Mouse (Mus musculus) erythroblast, embryonic 14.5 days (primary cell): ENCODE results near the gene Gm45785. TPM values are rescaled to one million over a fixed set of nuclear protein-coding genes. Genes with fewer than 3 reads are reported as not detected.

ENCODE experiments used
- H3K27me3 ChIP-seq: 2 replicates; pipeline ENCODE4 v1.6.1; 2012; ENCODE audit warnings: inconsistent platforms; ENCODE audit not compliant: control insufficient read depth
- H3K36me3 ChIP-seq: 2 replicates; pipeline ENCODE4 v1.6.1; 2012; ENCODE audit warnings: mild to moderate bottlenecking, inconsistent platforms; ENCODE audit not compliant: control insufficient read depth
- H3K4me1 ChIP-seq: 2 replicates; pipeline ENCODE4 v1.6.1; 2012; ENCODE audit warnings: inconsistent platforms; ENCODE audit not compliant: control insufficient read depth
- H3K4me3 ChIP-seq: replicated peaks from 2 replicates; pipeline ENCODE3; 2012; ENCODE audit warnings: moderate library complexity, mild to moderate bottlenecking, inconsistent platforms
- H3K9me3 ChIP-seq: 2 replicates; pipeline ENCODE4 v1.6.1; 2012; ENCODE audit warnings: low read length, inconsistent platforms, mixed read lengths; ENCODE audit not compliant: control insufficient read depth
- GATA1 ChIP-seq: IDR thresholded peaks from 2 replicates; pipeline ENCODE4 v1.6.1; 2012; ENCODE audit warnings: low read length, inconsistent platforms, mixed read lengths
- TAL1 ChIP-seq: IDR thresholded peaks from 3 replicates; pipeline ENCODE4 v1.6.1; 2012; ENCODE audit warnings: low read length, inconsistent platforms, mixed read lengths
- polyA plus RNA-seq: library from polyadenylated mRNA; stranded (reverse); fragments of >175 nt; gene quantifications from 2 replicates; pipeline ENCODE4 v1.2.3, GENCODE M21; 2012

Gm45785 gene
- polyA plus RNA-seq, 1 experiment: not detected

DNA sequence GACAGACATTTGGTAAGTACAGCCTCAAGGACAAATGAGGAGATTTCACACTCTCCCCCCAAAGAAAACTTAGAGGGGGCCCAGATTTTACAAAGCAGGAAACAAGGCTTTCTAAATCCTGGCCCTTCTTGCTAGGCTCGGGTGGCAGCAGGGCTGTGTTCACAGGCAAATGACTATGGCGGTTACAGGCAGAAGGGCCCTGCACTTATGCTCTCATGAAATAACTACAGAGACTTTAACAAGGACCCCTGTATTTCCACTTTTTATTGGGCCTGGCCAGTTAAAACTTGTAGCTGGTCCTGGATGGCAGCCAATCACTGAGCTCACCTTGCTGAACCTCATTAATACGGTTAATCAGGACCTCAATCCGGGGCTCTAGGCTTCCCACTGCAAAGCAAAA is 75.6 kb downstream of the Gm45785 start:
- no peaks in the 10 kb centered on the region for H3K9me3 ChIP-seq
- TF ChIP-seq GATA1: no peak
- TF ChIP-seq TAL1: no peak
- H3K4me1 ChIP-seq: no peaks in the 10 kb centered on the region
- H3K4me3 ChIP-seq: no peak overlapping the region
- H3K27me3 ChIP-seq: no peaks in the 10 kb centered on the region
- H3K36me3 ChIP-seq: no peaks in the 10 kb centered on the region

Other genes starting within 250 kb of the Gm45785 start
- gene Olfr61, start 227.4 kb downstream of the Gm45785 start, polyA plus RNA-seq: not detected in 2 replicates
- not detected in 2 replicates for gene Olfr53, start 209.9 kb downstream of the Gm45785 start, polyA plus RNA-seq
- gene Olfr539, start 196.4 kb downstream of the Gm45785 start, polyA plus RNA-seq: 0.01 TPM in 1 of 2 replicates, not detected in the other
- 0.01 TPM in 1 of 2 replicates, not detected in the other for gene Olfr45, start 174.4 kb downstream of the Gm45785 start, polyA plus RNA-seq
- gene Olfr541, start 159.1 kb downstream of the Gm45785 start, polyA plus RNA-seq: not detected in 2 replicates
- gene Cyp2e1, start 92.6 kb downstream of the Gm45785 start, polyA plus RNA-seq: not detected in 2 replicates
- 0.05 TPM in 1 of 2 replicates, not detected in the other for gene Syce1, start 68.5 kb downstream of the Gm45785 start, polyA plus RNA-seq
- not detected in 2 replicates for gene Zfp941, start 34.2 kb downstream of the Gm45785 start, polyA plus RNA-seq
- gene Urah, start 21.3 kb downstream of the Gm45785 start, polyA plus RNA-seq: 0.06 TPM in 1 of 2 replicates, not detected in the other
- gene Scgb1c1, start 10.8 kb downstream of the Gm45785 start, polyA plus RNA-seq: not detected in 2 replicates
- gene Odf3, start 8.5 kb downstream of the Gm45785 start, polyA plus RNA-seq: not detected in 2 replicates
- gene Ric8a, start 626 bp upstream of the Gm45785 start, polyA plus RNA-seq: 2.1 and 2.7 TPM in 2 replicates
- gene Bet1l, start 1.2 kb upstream of the Gm45785 start, polyA plus RNA-seq: 0.95 and 1.2 TPM in 2 replicates
- 13.2 and 18.4 TPM in 2 replicates for gene Psmd13, start 25.6 kb upstream of the Gm45785 start, polyA plus RNA-seq
- gene Sirt3, start 26.0 kb upstream of the Gm45785 start, polyA plus RNA-seq: 1.8 and 1.9 TPM in 2 replicates
- not detected in 2 replicates for gene Cox8b, start 44.1 kb upstream of the Gm45785 start, polyA plus RNA-seq
- not detected in 2 replicates for gene Nlrp6, start 64.6 kb upstream of the Gm45785 start, polyA plus RNA-seq
- 0.05 and 0.32 TPM in 2 replicates for gene Pgghg, start 85.1 kb upstream of the Gm45785 start, polyA plus RNA-seq
- not detected in 2 replicates for gene Ifitm5, start 94.0 kb upstream of the Gm45785 start, polyA plus RNA-seq
- not detected in 2 replicates for gene Gm45717, start 99.6 kb upstream of the Gm45785 start, polyA plus RNA-seq
- 3.3 and 3.7 TPM in 2 replicates for gene Ifitm2, start 99.7 kb upstream of the Gm45785 start, polyA plus RNA-seq
- gene Ifitm1, start 110.9 kb upstream of the Gm45785 start, polyA plus RNA-seq: 0.05 and 0.47 TPM in 2 replicates
- 0.26 and 0.29 TPM in 2 replicates for gene Ifitm3, start 154.4 kb upstream of the Gm45785 start, polyA plus RNA-seq
- gene Ifitm6, start 161.6 kb upstream of the Gm45785 start, polyA plus RNA-seq: not detected in 2 replicates
- not detected in 2 replicates for gene Gm17387, start 172.8 kb upstream of the Gm45785 start, polyA plus RNA-seq
- gene B4galnt4, start 204.8 kb upstream of the Gm45785 start, polyA plus RNA-seq: 0.03 and 0.15 TPM in 2 replicates
- 0.03 and 0.05 TPM in 2 replicates for gene Pkp3, start 221.9 kb upstream of the Gm45785 start, polyA plus RNA-seq
- 0.16 and 0.19 TPM in 2 replicates for gene Sigirr, start 244.2 kb upstream of the Gm45785 start, polyA plus RNA-seq